Mouse (Mus musculus): ENCODE results near the gene Ttyh3. TPM values are rescaled to one million over a fixed set of nuclear protein-coding genes. Genes with fewer than 3 reads are reported as not detected.

The Ttyh3 gene
- polyA plus RNA-seq, 1 experiment from 2014 or later = 21.4 TPM

GRCm38 (mm10) chr5:140571673-140572072, 77.2 kb downstream of the Ttyh3 start:
- ATAC-seq = no peak
- H3K27ac ChIP-seq (ENCODE audit: low read depth, low read length) = no peak overlapping the region

GRCm38 (mm10) chr5:140571201-140571600, 77.6 kb downstream of the Ttyh3 start:
- no peak overlapping the region for H3K4me2 ChIP-seq (replicated peaks; ENCODE audit: low read depth)
- no peaks in the 10 kb centered on the region for H3K27me3 ChIP-seq (replicated peaks; ENCODE audit: control insufficient read depth, insufficient read depth, low read length)
- H3K36me3 ChIP-seq (ENCODE audit: control insufficient read depth, insufficient read depth) = no peaks in the 10 kb centered on the region
- H3K4me3 ChIP-seq (ENCODE audit: low read depth, low read length) = no peak overlapping the region
- WGBS = 80% methylated on average over 4 of the region's 4 CpGs
- no peak for ATAC-seq
- no peaks in the 10 kb centered on the region for H3K9me3 ChIP-seq (ENCODE audit: control insufficient read depth)
- no peak for TF ChIP-seq CTCF (IDR thresholded peaks at IDR 0.05; ENCODE audit: low read depth)
- no peaks in the 10 kb centered on the region for H3K4me1 ChIP-seq (replicated peaks; ENCODE audit: control insufficient read depth, insufficient read depth, low read length)
- H3K27ac ChIP-seq (ENCODE audit: low read depth, low read length) = no peak overlapping the region
- no peak overlapping the region for H3K9ac ChIP-seq (ENCODE audit: low read depth, low read length)

More at GRCm38 (mm10) chr5:140571673-140572072, 77.2 kb downstream of the Ttyh3 start:
- H3K4me2 ChIP-seq (replicated peaks; ENCODE audit: low read depth) = no peak overlapping the region
- no peak for TF ChIP-seq CTCF (IDR thresholded peaks at IDR 0.05; ENCODE audit: low read depth)
- H3K27me3 ChIP-seq (replicated peaks; ENCODE audit: control insufficient read depth, insufficient read depth, low read length) = no peaks in the 10 kb centered on the region
- no peak overlapping the region for H3K4me3 ChIP-seq (ENCODE audit: low read depth, low read length)
- no peak overlapping the region for H3K9ac ChIP-seq (ENCODE audit: low read depth, low read length)
- 69% methylated on average over 10 of the region's 10 CpGs for WGBS
- no peaks in the 10 kb centered on the region for H3K36me3 ChIP-seq (ENCODE audit: control insufficient read depth, insufficient read depth)
- H3K4me1 ChIP-seq (replicated peaks; ENCODE audit: control insufficient read depth, insufficient read depth, low read length) = no peaks in the 10 kb centered on the region
- H3K9me3 ChIP-seq (ENCODE audit: control insufficient read depth) = no peaks in the 10 kb centered on the region

Other genes with a start within 250 kb of the Ttyh3 start
- gene Eif3b, start 229.7 kb downstream of the Ttyh3 start, polyA plus RNA-seq (2015; fragmentation: Nextera tagmentation; extraction: Ambion mirVana) = 52.3 and 54.6 TPM in 2 replicates
- 0.05 TPM in 1 of 2 replicates, not detected in the other for gene Gm4869, start 203.4 kb downstream of the Ttyh3 start, polyA plus RNA-seq (2015; fragmentation: Nextera tagmentation; extraction: Ambion mirVana)
- gene Chst12, start 143.5 kb downstream of the Ttyh3 start, polyA plus RNA-seq (2015; fragmentation: Nextera tagmentation; extraction: Ambion mirVana) = 17.0 and 18.8 TPM in 2 replicates
- gene Grifin, start 84.0 kb downstream of the Ttyh3 start, polyA plus RNA-seq (2015; fragmentation: Nextera tagmentation; extraction: Ambion mirVana) = 1.1 and 1.5 TPM in 2 replicates
- gene Lfng, start 41.7 kb downstream of the Ttyh3 start, polyA plus RNA-seq (2015; fragmentation: Nextera tagmentation; extraction: Ambion mirVana) = 7.1 and 7.3 TPM in 2 replicates
- gene Iqce, start 53.3 kb upstream of the Ttyh3 start, polyA plus RNA-seq (2015; fragmentation: Nextera tagmentation; extraction: Ambion mirVana) = 5.7 and 7.0 TPM in 2 replicates
- 7.5 and 8.0 TPM in 2 replicates for gene Brat1, start 56.0 kb upstream of the Ttyh3 start, polyA plus RNA-seq (2015; fragmentation: Nextera tagmentation; extraction: Ambion mirVana)
- gene Amz1, start 75.1 kb upstream of the Ttyh3 start, polyA plus RNA-seq (2015; fragmentation: Nextera tagmentation; extraction: Ambion mirVana) = 1.2 and 1.3 TPM in 2 replicates
- gene Gna12, start 181.4 kb upstream of the Ttyh3 start, polyA plus RNA-seq (2015; fragmentation: Nextera tagmentation; extraction: Ambion mirVana) = 13.8 and 14.4 TPM in 2 replicates